Mouse (Mus musculus): ENCODE data around the gene Ppp1r35. TPM values are rescaled to one million over a fixed set of nuclear protein-coding genes. Genes with fewer than 3 reads are reported as not detected.

The Ppp1r35 gene
- total and polyA plus RNA-seq, 2 experiments from 2014 or later: 10.4 to 24.0 TPM

GRCm38 (mm10) chr5:137744197-137744596, 34.5 kb upstream of the Ppp1r35 start:
- DNase-seq (ENCODE audit: low spot score): no peak
- no peaks in the 10 kb centered on the region for H3K36me3 ChIP-seq (replicated peaks; ENCODE audit: control insufficient read depth, insufficient read depth, low read length)
- H3K9ac ChIP-seq (replicated peaks; ENCODE audit: low read depth, low read length): no peak overlapping the region
- 93% methylated on average over 7 of the region's 7 CpGs for WGBS
- H3K27ac ChIP-seq (ENCODE audit: low read depth): no peak overlapping the region
- H3K4me3 ChIP-seq (ENCODE audit: low read depth, low read length): no peak overlapping the region
- no peak for TF ChIP-seq EP300 (IDR thresholded peaks at IDR 0.05; ENCODE audit: low read depth)
- no peak overlapping the region for H3K4me2 ChIP-seq (ENCODE audit: low read depth, low read length)
- no peaks in the 10 kb centered on the region for H3K27me3 ChIP-seq (ENCODE audit: control insufficient read depth, insufficient read depth, low read length)
- peaks cover 12% of the 10 kb centered on the region for H3K4me1 ChIP-seq (ENCODE audit: control insufficient read depth, insufficient read depth)
- no peak for ATAC-seq (ENCODE audit: insufficient read depth, low read depth)
- H3K9me3 ChIP-seq (replicated peaks; ENCODE audit: control insufficient read depth, low read length): no peaks in the 10 kb centered on the region

GRCm38 (mm10) chr5:137745214-137746171, 33.2 kb upstream of the Ppp1r35 start, which contains the start of gene Tsc22d4:
Tsc22d4 (plus strand) TSS chr5:137745730.
- Histone ChIP-seq H3K9ac (replicated peaks; ENCODE audit: low read depth, low read length) (peak within 1 kb of the TSS; percentile 92), H3K9me3 (replicated peaks; ENCODE audit: control insufficient read depth, low read length) (no peaks in the 10 kb centered on the region), H3K4me1 (ENCODE audit: control insufficient read depth, insufficient read depth) (peaks cover 16% of the 10 kb centered on the region), H3K4me3 (ENCODE audit: low read depth, low read length) (peak within 1 kb of the TSS; percentile 71), H3K27ac (ENCODE audit: low read depth) (peak within 1 kb of the TSS; percentile 99), H3K4me2 (ENCODE audit: low read depth, low read length) (peak within 1 kb of the TSS; percentile 100), H3K36me3 (replicated peaks; ENCODE audit: control insufficient read depth, insufficient read depth, low read length) (no peaks in the 10 kb centered on the region), H3K27me3 (ENCODE audit: control insufficient read depth, insufficient read depth, low read length) (no peaks in the 10 kb centered on the region)
- ATAC-seq (ENCODE audit: insufficient read depth, low read depth): peak; percentile 77
- peak; percentile 96 for DNase-seq (ENCODE audit: low spot score)
- WGBS: 4% methylated on average over 28 of the region's 28 CpGs
- TF ChIP-seq EP300 (IDR thresholded peaks at IDR 0.05; ENCODE audit: low read depth) (peak; percentile 47), CTCF (IDR thresholded peaks at IDR 0.05; ENCODE audit: low read depth) (no peak)

DNA sequence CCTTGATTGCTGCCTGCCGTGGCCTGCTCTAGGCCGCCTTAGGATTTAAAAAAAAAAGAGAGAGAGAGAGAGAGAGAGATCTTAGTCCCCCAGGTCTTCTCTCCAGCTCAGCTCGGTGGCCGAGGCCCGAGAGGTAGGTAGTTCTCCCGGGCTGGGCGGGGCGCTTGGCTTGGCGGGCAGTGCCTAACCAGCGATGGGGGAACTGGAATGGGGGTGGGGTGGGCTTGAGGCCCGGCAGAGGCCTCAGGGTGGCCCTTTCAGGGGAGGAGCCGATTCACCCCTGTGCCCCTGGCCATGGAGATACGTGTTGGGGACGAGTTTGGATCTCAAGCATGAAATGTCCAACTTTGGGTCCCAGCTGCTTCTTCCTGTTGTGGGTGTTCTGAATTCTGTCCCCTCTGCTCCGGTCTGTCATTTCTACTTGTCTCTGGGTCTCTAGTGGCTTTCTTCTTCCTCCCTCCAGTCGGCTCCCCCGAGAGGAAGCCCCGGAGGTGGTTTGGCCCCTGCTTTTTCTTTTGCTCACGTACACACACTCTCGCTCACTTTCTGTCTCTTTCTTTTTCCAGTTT, 32.3 kb upstream of the Ppp1r35 start:
- under 1% methylated on average over 20 of the region's 20 CpGs for WGBS
- Histone ChIP-seq H3K27ac (ENCODE audit: low read depth) (peak overlapping the region; percentile 99), H3K4me3 (ENCODE audit: low read depth, low read length) (peak overlapping the region; percentile 71), H3K27me3 (ENCODE audit: control insufficient read depth, insufficient read depth, low read length) (no peaks in the 10 kb centered on the region), H3K4me1 (ENCODE audit: control insufficient read depth, insufficient read depth) (peaks cover 25% of the 10 kb centered on the region), H3K36me3 (replicated peaks; ENCODE audit: control insufficient read depth, insufficient read depth, low read length) (peaks cover 4% of the 10 kb centered on the region; the same call in 1 of the 2 replicates), H3K4me2 (ENCODE audit: low read depth, low read length) (peak overlapping the region; percentile 100), H3K9me3 (replicated peaks; ENCODE audit: control insufficient read depth, low read length) (no peaks in the 10 kb centered on the region), H3K9ac (replicated peaks; ENCODE audit: low read depth, low read length) (peak overlapping the region; percentile 92)
- DNase-seq (ENCODE audit: low spot score): peak; percentile 83
- peak; percentile 50 for ATAC-seq (ENCODE audit: insufficient read depth, low read depth)
- TF ChIP-seq CTCF (IDR thresholded peaks at IDR 0.05; ENCODE audit: low read depth) (no peak), EP300 (IDR thresholded peaks at IDR 0.05; ENCODE audit: low read depth) (no peak)

DNA sequence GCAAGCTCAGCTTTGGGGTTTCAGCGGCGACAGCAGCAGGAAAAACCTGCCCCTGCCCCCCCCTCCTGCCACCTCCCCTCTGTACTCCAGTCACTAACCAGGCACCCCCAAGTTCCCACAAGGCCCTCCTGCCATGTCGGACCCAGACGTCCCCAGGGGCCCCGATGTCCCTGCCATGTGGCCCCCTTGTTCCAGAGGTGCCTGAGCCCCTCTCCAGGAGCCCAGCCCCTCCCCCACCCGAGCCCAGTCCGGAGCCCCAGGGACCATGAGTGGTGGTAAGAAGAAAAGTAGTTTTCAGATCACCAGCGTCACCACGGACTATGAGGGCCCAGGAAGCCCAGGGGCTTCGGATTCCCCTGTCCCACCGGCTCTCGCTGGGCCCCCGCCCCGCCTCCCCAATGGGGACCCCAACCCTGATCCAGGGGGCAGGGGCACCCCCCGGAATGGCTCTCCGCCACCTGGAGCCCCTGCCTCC, 31.8 kb upstream of the Ppp1r35 start:
- ATAC-seq (ENCODE audit: insufficient read depth, low read depth) (no peak), DNase-seq (ENCODE audit: low spot score) (no peak)
- TF ChIP-seq EP300 (IDR thresholded peaks at IDR 0.05; ENCODE audit: low read depth) (no peak), CTCF (IDR thresholded peaks at IDR 0.05; ENCODE audit: low read depth) (no peak)
- peaks cover 10% of the 10 kb centered on the region; the same call in 1 of the 2 replicates for H3K36me3 ChIP-seq (replicated peaks; ENCODE audit: control insufficient read depth, insufficient read depth, low read length)
- H3K27ac ChIP-seq (ENCODE audit: low read depth): peak overlapping the region; percentile 99
- no peaks in the 10 kb centered on the region for H3K9me3 ChIP-seq (replicated peaks; ENCODE audit: control insufficient read depth, low read length)
- peak overlapping the region; percentile 100 for H3K4me2 ChIP-seq (ENCODE audit: low read depth, low read length)
- peak overlapping the region; percentile 92 for H3K9ac ChIP-seq (replicated peaks; ENCODE audit: low read depth, low read length)
- peaks cover 30% of the 10 kb centered on the region for H3K4me1 ChIP-seq (ENCODE audit: control insufficient read depth, insufficient read depth)
- peak overlapping the region; percentile 71 for H3K4me3 ChIP-seq (ENCODE audit: low read depth, low read length)
- WGBS: 1% methylated on average over 16 of the region's 16 CpGs
- H3K27me3 ChIP-seq (ENCODE audit: control insufficient read depth, insufficient read depth, low read length): no peaks in the 10 kb centered on the region

DNA sequence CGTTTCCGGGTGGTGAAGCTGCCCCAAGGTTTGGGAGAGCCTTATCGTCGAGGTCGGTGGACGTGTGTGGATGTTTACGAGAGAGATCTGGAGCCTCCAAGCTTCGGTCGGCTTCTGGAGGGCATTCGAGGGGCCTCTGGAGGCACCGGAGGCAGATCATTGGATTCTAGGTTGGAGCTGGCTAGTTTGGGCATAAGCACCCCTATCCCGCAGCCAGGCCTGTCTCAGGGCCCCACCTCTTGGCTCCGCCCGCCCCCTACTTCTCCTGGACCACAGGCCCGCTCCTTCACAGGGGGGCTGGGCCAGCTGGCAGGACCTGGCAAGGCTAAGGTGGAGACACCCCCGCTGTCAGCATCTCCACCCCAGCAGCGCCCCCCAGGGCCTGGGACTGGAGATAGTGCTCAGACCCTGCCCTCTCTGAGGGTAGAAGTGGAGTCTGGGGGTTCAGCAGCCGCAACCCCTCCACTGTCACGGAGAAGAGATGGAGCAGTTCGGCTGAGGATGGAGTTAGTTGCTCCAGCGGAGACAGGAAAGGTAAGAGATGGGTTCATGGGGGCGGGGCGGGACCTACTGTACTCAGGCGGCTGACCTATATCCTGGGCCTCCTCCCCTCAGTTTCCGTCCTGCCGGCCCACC, 31.2 kb upstream of the Ppp1r35 start:
- Histone ChIP-seq H3K27me3 (ENCODE audit: control insufficient read depth, insufficient read depth, low read length) (no peaks in the 10 kb centered on the region), H3K27ac (ENCODE audit: low read depth) (peak overlapping the region; percentile 99), H3K4me3 (ENCODE audit: low read depth, low read length) (peak overlapping the region; percentile 71), H3K4me1 (ENCODE audit: control insufficient read depth, insufficient read depth) (peaks cover 35% of the 10 kb centered on the region), H3K9me3 (replicated peaks; ENCODE audit: control insufficient read depth, low read length) (no peaks in the 10 kb centered on the region), H3K4me2 (ENCODE audit: low read depth, low read length) (peak overlapping the region; percentile 100), H3K36me3 (replicated peaks; ENCODE audit: control insufficient read depth, insufficient read depth, low read length) (peaks cover 15% of the 10 kb centered on the region), H3K9ac (replicated peaks; ENCODE audit: low read depth, low read length) (peak overlapping the region; percentile 92)
- DNase-seq (ENCODE audit: low spot score) (peak; percentile 40), ATAC-seq (ENCODE audit: insufficient read depth, low read depth) (peak; percentile 4; the same call in 1 of the 2 replicates)
- TF ChIP-seq CTCF (IDR thresholded peaks at IDR 0.05; ENCODE audit: low read depth) (peak; percentile 17; the same call in 1 of the 2 replicates), EP300 (IDR thresholded peaks at IDR 0.05; ENCODE audit: low read depth) (no peak)
- WGBS: 1% methylated on average over 26 of the region's 26 CpGs
